Mouse (Mus musculus): ENCODE data around the gene Phxr2.
A peak's percentile ranks its signal among the peaks of the same experiment; 100 is the strongest.

- TF ChIP-seq CTCF (conservative IDR thresholded peaks at IDR 0.05; ENCODE audit: insufficient read depth, insufficient read length, low read depth, low read length) (peak; percentile 67), POLR2A (IDR thresholded peaks at IDR 0.05; ENCODE audit: low read depth, low read length) (no peak)
Observed at GRCm38 (mm10) chr10:99097374-99097773, 28.8 kb downstream of the Phxr2 start.

All from kidney, adult 2 months (tissue).